Mouse (Mus musculus) layer of hippocampus, adult 9-11 months (tissue): ENCODE measurements at regions not wholly inside any gene's neighbourhood (a gene's known extent, or its start where the extent isn't known, plus 50 kb on each side); places are given as distances from the start of the nearest gene placed in this dataset.

Experiments used
- DNase-seq: peaks from one replicate; pipeline ENCODE4 v3.0.0; 2022

- no peak for DNase-seq
Observed at GRCm38 (mm10) chr4:39292348-39292845, 157.7 kb upstream of the 1700009N14Rik start.

- no peak for DNase-seq
Observed at GRCm38 (mm10) chr4:39310131-39310530, 140.0 kb upstream of the 1700009N14Rik start.

- peak; percentile 15 for DNase-seq
Observed at GRCm38 (mm10) chr4:39344401-39345138, 105.5 kb upstream of the 1700009N14Rik start.

- DNase-seq: no peak
Observed at GRCm38 (mm10) chr4:39345139-39345412, 105.0 kb upstream of the 1700009N14Rik start.

GRCm38 (mm10) chr4:39368159-39368558, 81.9 kb upstream of the 1700009N14Rik start:
- no peak for DNase-seq

GRCm38 (mm10) chr4:39380771-39381170, 69.3 kb upstream of the 1700009N14Rik start:
- DNase-seq: no peak

- no peak for DNase-seq
Observed at GRCm38 (mm10) chr4:39398226-39398625, 51.9 kb upstream of the 1700009N14Rik start.
